Mouse (Mus musculus) left cerebral cortex, adult 9 months (tissue): Measurements from ENCODE around the gene Lrrc73.

Experiments used
- DNase-seq, 2 experiments: peaks; one replicate each; pipeline ENCODE4 v3.0.0; 2022; ENCODE audit warnings: low spot score in 2 of 2

The Lrrc73 gene

GRCm38 (mm10) chr17:46287678-46288095, 34.4 kb downstream of the Lrrc73 start:
- no peak for DNase-seq

DNA sequence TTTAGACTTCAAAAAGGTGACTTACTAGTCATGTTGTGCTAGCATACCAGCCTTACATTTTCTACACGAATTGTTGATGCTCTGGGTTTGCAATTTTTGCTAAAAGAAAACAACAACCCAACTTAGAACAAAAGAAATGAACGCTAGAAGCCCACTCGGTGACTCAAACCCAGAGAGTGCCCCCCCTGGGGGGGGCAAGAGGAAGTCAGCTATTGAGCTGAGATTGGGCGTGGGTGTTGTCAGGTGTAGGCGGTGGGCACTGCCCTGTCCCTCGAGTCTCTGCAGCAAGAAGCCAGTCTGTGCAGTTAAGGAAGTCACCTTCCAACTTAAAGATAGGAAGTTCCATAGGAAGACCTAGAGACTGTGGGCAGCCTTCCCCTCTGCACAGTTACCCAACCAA, 43.3 kb downstream of the Lrrc73 start:
- no peak for DNase-seq

- DNase-seq, result peak in 1 of 2 experiments; percentile 68
Observed at GRCm38 (mm10) chr17:46297028-46297363, 43.7 kb downstream of the Lrrc73 start.

GRCm38 (mm10) chr17:46297364-46298219, 44.3 kb downstream of the Lrrc73 start, which contains the start of gene Dlk2:
Gene Dlk2 (plus strand): TSS chr17:46297421.
- no peak for DNase-seq

GRCm38 (mm10) chr17:46298220-46298913, 45.0 kb downstream of the Lrrc73 start:
- DNase-seq, result peak in 1 of 2 experiments; percentile 92

- peak in 1 of 2 experiments; percentile 52 for DNase-seq
Observed at GRCm38 (mm10) chr17:46301892-46302291, 48.6 kb downstream of the Lrrc73 start.

- no peak for DNase-seq
Observed at GRCm38 (mm10) chr17:46304184-46304583, 50.9 kb downstream of the Lrrc73 start.
